Mouse (Mus musculus): ENCODE data around the gene Slit2. TPM values are rescaled to one million over a fixed set of nuclear protein-coding genes. Genes with fewer than 3 reads are reported as not detected.

Gene Slit2
- polyA plus RNA-seq (2012; ENCODE audit: insufficient read depth, insufficient read length, missing spikeins): 0.92 and 1.4 TPM in 2 replicates

GRCm38 (mm10) chr5:47982941-47983701 lies at the start of gene Slit2:
Gene Slit2 (plus strand): TSS chr5:47983138.
- Histone ChIP-seq H3K27ac (ENCODE audit: insufficient read depth, low read depth, low read length) (no peak within 1 kb of the TSS), H3K4me3 (ENCODE audit: insufficient read depth, low read length) (peak within 1 kb of the TSS; percentile 55), H3K4me1 (ENCODE audit: control insufficient read depth, insufficient read depth, low read length) (no peaks in the 10 kb centered on the region)
- no peak for TF ChIP-seq CTCF (IDR thresholded peaks at IDR 0.05; ENCODE audit: low read depth, low read length)
- no peak for TF ChIP-seq POLR2A (IDR thresholded peaks at IDR 0.05; ENCODE audit: borderline replicate concordance, low read depth, low read length)

GRCm38 (mm10) chr5:47938586-47939372 lies 44.2 kb upstream of the Slit2 start:
- Histone ChIP-seq H3K4me3 (ENCODE audit: insufficient read depth, low read length) (no peak overlapping the region), H3K4me1 (ENCODE audit: control insufficient read depth, insufficient read depth, low read length) (no peaks in the 10 kb centered on the region), H3K27ac (ENCODE audit: insufficient read depth, low read depth, low read length) (no peak overlapping the region)
- TF ChIP-seq CTCF (IDR thresholded peaks at IDR 0.05; ENCODE audit: low read depth, low read length) (no peak), POLR2A (IDR thresholded peaks at IDR 0.05; ENCODE audit: borderline replicate concordance, low read depth, low read length) (no peak)

- Histone ChIP-seq H3K4me3 (ENCODE audit: insufficient read depth, low read length) (no peak overlapping the region), H3K27ac (ENCODE audit: insufficient read depth, low read depth, low read length) (no peak overlapping the region), H3K4me1 (ENCODE audit: control insufficient read depth, insufficient read depth, low read length) (no peaks in the 10 kb centered on the region)
- TF ChIP-seq CTCF (IDR thresholded peaks at IDR 0.05; ENCODE audit: low read depth, low read length) (no peak), POLR2A (IDR thresholded peaks at IDR 0.05; ENCODE audit: borderline replicate concordance, low read depth, low read length) (no peak)
These were observed 26.5 kb upstream of the Slit2 start for GRCm38 (mm10) chr5:47956451-47956850.

DNA sequence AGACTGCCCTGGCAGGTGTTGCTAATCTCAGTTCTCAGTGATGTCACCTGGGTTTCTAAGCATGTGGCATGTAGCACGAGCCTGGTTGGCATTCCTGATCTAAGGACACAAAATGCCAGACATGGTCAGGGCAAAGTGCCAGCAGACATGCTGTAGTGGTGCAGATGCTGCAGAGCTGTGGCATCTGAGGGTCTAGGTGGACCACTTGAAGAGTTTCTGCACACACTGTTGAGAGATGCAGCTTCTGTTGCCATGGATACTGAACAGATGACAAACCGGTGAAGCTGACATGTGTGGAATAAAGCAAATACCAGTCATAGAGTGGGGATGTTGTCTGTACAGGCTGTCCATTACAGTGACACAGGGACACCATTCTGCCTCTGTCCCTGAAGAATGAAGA lies 7.1 kb upstream of the Slit2 start:
- no peak for TF ChIP-seq CTCF (IDR thresholded peaks at IDR 0.05; ENCODE audit: low read depth, low read length)
- TF ChIP-seq POLR2A (IDR thresholded peaks at IDR 0.05; ENCODE audit: borderline replicate concordance, low read depth, low read length): no peak
- Histone ChIP-seq H3K4me3 (ENCODE audit: insufficient read depth, low read length) (no peak overlapping the region), H3K4me1 (ENCODE audit: control insufficient read depth, insufficient read depth, low read length) (no peaks in the 10 kb centered on the region), H3K27ac (ENCODE audit: insufficient read depth, low read depth, low read length) (no peak overlapping the region)

- no peak for TF ChIP-seq POLR2A (IDR thresholded peaks at IDR 0.05; ENCODE audit: borderline replicate concordance, low read depth, low read length)
- TF ChIP-seq CTCF (IDR thresholded peaks at IDR 0.05; ENCODE audit: low read depth, low read length): no peak
- Histone ChIP-seq H3K4me1 (ENCODE audit: control insufficient read depth, insufficient read depth, low read length) (no peaks in the 10 kb centered on the region), H3K27ac (ENCODE audit: insufficient read depth, low read depth, low read length) (no peak overlapping the region), H3K4me3 (ENCODE audit: insufficient read depth, low read length) (no peak overlapping the region)
These were observed 3.6 kb upstream of the Slit2 start for GRCm38 (mm10) chr5:47979371-47979770.

DNA sequence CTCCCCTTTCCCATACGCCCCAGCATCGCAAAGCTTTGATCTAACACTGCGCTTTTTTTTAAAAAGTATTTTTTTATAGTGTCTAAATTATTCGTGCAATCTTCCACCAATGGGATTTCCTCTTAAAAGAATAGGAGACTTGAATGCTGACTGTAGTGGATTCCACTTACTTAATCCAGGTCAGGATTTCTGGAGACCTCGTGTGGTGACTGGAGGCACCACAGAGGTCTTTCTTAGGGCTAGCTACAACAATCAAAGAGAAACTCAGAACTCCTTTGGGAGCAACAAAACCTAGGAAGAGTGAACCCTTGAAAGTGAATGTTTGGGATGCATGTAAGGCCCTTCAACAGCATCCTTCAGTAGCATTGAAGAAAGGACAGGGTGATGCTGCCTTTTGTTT lies 2.5 kb upstream of the Slit2 start:
- no peak overlapping the region for H3K4me3 ChIP-seq (ENCODE audit: insufficient read depth, low read length)
- no peak for TF ChIP-seq CTCF (IDR thresholded peaks at IDR 0.05; ENCODE audit: low read depth, low read length)
- TF ChIP-seq POLR2A (IDR thresholded peaks at IDR 0.05; ENCODE audit: borderline replicate concordance, low read depth, low read length): no peak
- no peak overlapping the region for H3K27ac ChIP-seq (ENCODE audit: insufficient read depth, low read depth, low read length)
- no peaks in the 10 kb centered on the region for H3K4me1 ChIP-seq (ENCODE audit: control insufficient read depth, insufficient read depth, low read length)

GRCm38 (mm10) chr5:47981951-47982350 lies 987 bp upstream of the Slit2 start:
- no peak overlapping the region for H3K4me3 ChIP-seq (ENCODE audit: insufficient read depth, low read length)
- no peak overlapping the region for H3K27ac ChIP-seq (ENCODE audit: insufficient read depth, low read depth, low read length)
- no peaks in the 10 kb centered on the region for H3K4me1 ChIP-seq (ENCODE audit: control insufficient read depth, insufficient read depth, low read length)
- TF ChIP-seq CTCF (IDR thresholded peaks at IDR 0.05; ENCODE audit: low read depth, low read length) (no peak), POLR2A (IDR thresholded peaks at IDR 0.05; ENCODE audit: borderline replicate concordance, low read depth, low read length) (no peak)

GRCm38 (mm10) chr5:47983746-47984583 lies 1.0 kb downstream of the Slit2 start:
- no peak for TF ChIP-seq POLR2A (IDR thresholded peaks at IDR 0.05; ENCODE audit: borderline replicate concordance, low read depth, low read length)
- TF ChIP-seq CTCF (IDR thresholded peaks at IDR 0.05; ENCODE audit: low read depth, low read length): no peak
- Histone ChIP-seq H3K4me3 (ENCODE audit: insufficient read depth, low read length) (peak overlapping the region; percentile 55), H3K4me1 (ENCODE audit: control insufficient read depth, insufficient read depth, low read length) (no peaks in the 10 kb centered on the region), H3K27ac (ENCODE audit: insufficient read depth, low read depth, low read length) (no peak overlapping the region)

DNA sequence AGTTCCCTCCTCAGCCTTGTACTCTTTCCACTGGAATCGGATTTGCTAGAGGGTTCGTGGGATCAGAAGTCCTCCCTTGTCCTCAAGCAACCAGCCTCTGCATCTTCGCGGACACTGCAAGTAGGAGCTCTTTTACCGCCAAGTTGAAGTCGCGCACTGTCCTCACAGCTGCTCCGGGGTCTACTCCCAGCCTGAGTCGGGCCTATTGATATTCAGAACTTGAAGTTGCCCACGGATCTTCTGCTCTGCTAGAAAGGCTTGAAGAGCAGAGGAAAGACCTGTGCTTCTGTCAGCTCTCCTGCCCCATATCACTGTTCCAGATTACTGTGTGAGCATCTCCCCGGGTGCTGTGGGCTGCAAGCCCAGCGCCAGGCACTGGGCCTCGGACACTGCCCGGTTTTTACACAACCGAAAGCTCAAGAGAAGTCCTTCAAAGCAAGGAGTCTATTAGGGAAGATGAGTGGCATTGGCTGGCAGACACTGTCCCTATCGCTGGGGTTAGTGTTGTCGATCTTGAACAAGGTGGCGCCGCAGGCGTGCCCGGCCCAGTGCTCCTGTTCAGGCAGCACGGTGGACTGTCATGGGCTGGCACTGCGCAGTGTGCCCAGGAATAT lies 1.8 kb downstream of the Slit2 start:
- Histone ChIP-seq H3K27ac (ENCODE audit: insufficient read depth, low read depth, low read length) (no peak overlapping the region), H3K4me3 (ENCODE audit: insufficient read depth, low read length) (no peak overlapping the region), H3K4me1 (ENCODE audit: control insufficient read depth, insufficient read depth, low read length) (no peaks in the 10 kb centered on the region)
- TF ChIP-seq POLR2A (IDR thresholded peaks at IDR 0.05; ENCODE audit: borderline replicate concordance, low read depth, low read length) (no peak), CTCF (IDR thresholded peaks at IDR 0.05; ENCODE audit: low read depth, low read length) (no peak)

Data from bone marrow macrophage, adult 2 months (primary cell).